Mouse (Mus musculus): Measurements from ENCODE around the gene Tnfrsf19. TPM values are rescaled to one million over a fixed set of nuclear protein-coding genes. Genes with fewer than 3 reads are reported as not detected.

Tnfrsf19 gene
- total RNA-seq, 1 experiment = 13.2 TPM

DNA sequence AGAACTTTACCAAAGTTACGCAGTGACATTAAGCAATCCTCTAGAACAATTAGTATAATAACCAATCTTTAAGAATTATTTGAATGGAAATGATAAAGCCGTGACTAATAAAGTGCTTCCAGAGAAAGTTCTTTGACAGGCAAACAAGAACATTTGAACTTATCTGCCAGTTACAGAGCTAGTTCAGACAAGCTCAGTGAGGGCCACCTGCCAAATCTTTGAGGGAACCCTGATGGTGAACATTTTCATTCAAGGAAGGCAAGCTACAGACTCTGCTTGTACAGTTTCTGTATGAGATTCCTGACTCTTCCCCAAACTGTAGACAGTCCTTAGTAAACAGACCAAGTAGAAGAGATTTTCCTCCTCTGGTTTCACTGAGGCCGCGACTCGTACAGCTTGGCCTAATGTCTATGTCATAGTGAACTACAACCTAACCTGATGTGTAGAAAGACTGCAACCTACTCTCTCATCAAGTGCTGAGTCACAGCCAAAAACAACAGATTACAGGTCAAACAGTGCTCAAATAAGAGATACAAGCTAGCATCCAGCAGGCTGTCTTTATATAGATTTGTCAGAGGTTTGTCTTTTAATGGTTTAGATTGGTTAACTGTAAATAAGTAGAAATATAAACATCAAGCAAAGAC, 65.9 kb downstream of the Tnfrsf19 start:
- in situ Hi-C loops (cut with MboI; ENCODE audit: low sequenced_read_pairs in 2 of 2, unreplicated experiment in 2 of 2) = no loop called here
- no peak for DNase-seq (ENCODE audit: low read depth, low spot score)

DNA sequence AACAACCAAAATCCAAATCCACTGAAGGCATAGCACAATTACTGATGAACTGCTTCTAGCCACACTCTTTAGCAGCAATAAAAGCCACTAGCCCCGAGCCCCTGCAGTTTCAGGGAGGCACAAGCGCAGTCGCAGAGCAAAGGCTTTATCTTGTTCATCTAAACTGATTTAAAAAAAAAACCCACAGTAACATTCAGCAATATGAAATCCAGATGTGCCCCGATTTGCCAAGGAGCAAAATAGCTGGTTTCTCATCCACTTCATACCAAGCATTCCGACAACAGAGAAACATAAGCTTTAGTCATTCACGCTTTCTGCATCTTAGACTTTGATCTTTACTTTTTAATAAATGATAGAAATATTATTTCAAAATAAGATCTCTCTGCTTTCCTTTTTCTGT, 68.2 kb downstream of the Tnfrsf19 start:
- in situ Hi-C loops (cut with MboI; ENCODE audit: low sequenced_read_pairs in 2 of 2, unreplicated experiment in 2 of 2) = no loop called here
- H3K27ac ChIP-seq (ENCODE audit: insufficient read depth, low read depth, low read length, poor library complexity, severe bottlenecking) = no peak overlapping the region
- no peak for DNase-seq (ENCODE audit: low read depth, low spot score)
- no peaks in the 10 kb centered on the region for H3K9me3 ChIP-seq (ENCODE audit: control insufficient read depth, insufficient read depth, low read depth, low read length)
- no peak overlapping the region for H3K9ac ChIP-seq (ENCODE audit: insufficient read depth, low read depth, low read length, poor library complexity, severe bottlenecking)
- H3K4me3 ChIP-seq (ENCODE audit: insufficient read depth in 1 of 2, low read depth in 1 of 2, low read length in 2 of 2, poor library complexity in 1 of 2, severe bottlenecking in 1 of 2) = no peak overlapping the region
- 0 out of 2 replicates have a peak, but pooled peaks cover 2% of the 10 kb centered on the region for H3K36me3 ChIP-seq (ENCODE audit: control insufficient read depth, insufficient read depth, low read length, poor library complexity, severe bottlenecking)
- H3K4me1 ChIP-seq (ENCODE audit: control insufficient read depth in 2 of 2, insufficient read depth in 2 of 2, low read length in 2 of 2, poor library complexity in 1 of 2) = peaks cover 9 to 10% of the 10 kb centered on the region in 2 experiments
- TF ChIP-seq HCFC1 (IDR thresholded peaks at IDR 0.05; ENCODE audit: borderline replicate concordance, insufficient read depth, low read length) (no peak), ZC3H11A (IDR thresholded peaks at IDR 0.05; ENCODE audit: borderline replicate concordance, low read depth, low read length) (no peak), CHD2 (IDR thresholded peaks at IDR 0.05; ENCODE audit: low read depth, low read length) (no peak), ZNF384 (IDR thresholded peaks at IDR 0.05; ENCODE audit: low read depth, low read length) (no peak), MAFK (IDR thresholded peaks at IDR 0.05; ENCODE audit: insufficient read depth, low read depth, low read length) (no peak)

More for the DNA sequence above, 65.9 kb downstream of the Tnfrsf19 start:
- no peak overlapping the region for H3K4me3 ChIP-seq (ENCODE audit: insufficient read depth in 1 of 2, low read depth in 1 of 2, low read length in 2 of 2, poor library complexity in 1 of 2, severe bottlenecking in 1 of 2)
- H3K4me1 ChIP-seq (ENCODE audit: control insufficient read depth in 2 of 2, insufficient read depth in 2 of 2, low read length in 2 of 2, poor library complexity in 1 of 2) = peaks cover 15 to 21% of the 10 kb centered on the region in 2 experiments
- no peaks in the 10 kb centered on the region for H3K36me3 ChIP-seq (ENCODE audit: control insufficient read depth, insufficient read depth, low read length, poor library complexity, severe bottlenecking)
- H3K9ac ChIP-seq (ENCODE audit: insufficient read depth, low read depth, low read length, poor library complexity, severe bottlenecking) = no peak overlapping the region
- TF ChIP-seq ZC3H11A (IDR thresholded peaks at IDR 0.05; ENCODE audit: borderline replicate concordance, low read depth, low read length) = no peak
- TF ChIP-seq CHD2 (IDR thresholded peaks at IDR 0.05; ENCODE audit: low read depth, low read length) = no peak
- TF ChIP-seq MAFK (IDR thresholded peaks at IDR 0.05; ENCODE audit: insufficient read depth, low read depth, low read length) = peak; percentile 29; the same call in 1 of the 2 replicates
- H3K27ac ChIP-seq (ENCODE audit: insufficient read depth, low read depth, low read length, poor library complexity, severe bottlenecking) = no peak overlapping the region
- H3K9me3 ChIP-seq (ENCODE audit: control insufficient read depth, insufficient read depth, low read depth, low read length) = no peaks in the 10 kb centered on the region

DNA sequence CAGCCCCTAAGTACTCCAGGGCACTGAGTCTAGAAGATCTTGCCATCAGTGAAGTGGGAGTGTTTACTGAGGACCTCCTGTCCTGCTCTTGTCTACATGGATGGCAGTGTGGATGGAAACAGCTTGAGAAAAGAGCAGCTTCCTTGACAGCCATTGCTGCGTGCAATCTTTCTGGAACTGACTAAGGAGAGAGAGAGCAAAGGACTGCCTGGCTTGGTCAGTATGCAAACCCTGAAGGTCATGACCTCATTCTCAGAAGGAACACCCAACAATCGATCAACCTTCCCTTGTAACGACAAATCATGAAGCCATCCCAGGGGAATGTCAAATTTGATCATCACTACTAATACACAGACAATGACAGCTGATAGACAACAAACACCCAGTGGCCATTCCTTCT, 70.1 kb downstream of the Tnfrsf19 start:
- no peak for TF ChIP-seq CHD2 (IDR thresholded peaks at IDR 0.05; ENCODE audit: low read depth, low read length)
- no peak for TF ChIP-seq MAFK (IDR thresholded peaks at IDR 0.05; ENCODE audit: insufficient read depth, low read depth, low read length)
- TF ChIP-seq HCFC1 (IDR thresholded peaks at IDR 0.05; ENCODE audit: borderline replicate concordance, insufficient read depth, low read length) = no peak
- TF ChIP-seq ZNF384 (IDR thresholded peaks at IDR 0.05; ENCODE audit: low read depth, low read length) = no peak
- no peak for TF ChIP-seq ZC3H11A (IDR thresholded peaks at IDR 0.05; ENCODE audit: borderline replicate concordance, low read depth, low read length)
- no peak overlapping the region for H3K4me3 ChIP-seq (ENCODE audit: insufficient read depth in 1 of 2, low read depth in 1 of 2, low read length in 2 of 2, poor library complexity in 1 of 2, severe bottlenecking in 1 of 2)
- in situ Hi-C loops (cut with MboI; ENCODE audit: low sequenced_read_pairs in 2 of 2, unreplicated experiment in 2 of 2) = no loop called here
- no peak for DNase-seq (ENCODE audit: low read depth, low spot score)
- H3K4me1 ChIP-seq (ENCODE audit: control insufficient read depth in 2 of 2, insufficient read depth in 2 of 2, low read length in 2 of 2, poor library complexity in 1 of 2) = peaks cover 3 to 6% of the 10 kb centered on the region in 2 experiments; a peak in 3 of 4 replicates
- H3K27ac ChIP-seq (ENCODE audit: insufficient read depth, low read depth, low read length, poor library complexity, severe bottlenecking) = no peak overlapping the region
- H3K36me3 ChIP-seq (ENCODE audit: control insufficient read depth, insufficient read depth, low read length, poor library complexity, severe bottlenecking) = 0 out of 2 replicates have a peak, but pooled peaks cover 2% of the 10 kb centered on the region
- H3K9ac ChIP-seq (ENCODE audit: insufficient read depth, low read depth, low read length, poor library complexity, severe bottlenecking) = no peak overlapping the region
- H3K9me3 ChIP-seq (ENCODE audit: control insufficient read depth, insufficient read depth, low read depth, low read length) = no peaks in the 10 kb centered on the region

DNA sequence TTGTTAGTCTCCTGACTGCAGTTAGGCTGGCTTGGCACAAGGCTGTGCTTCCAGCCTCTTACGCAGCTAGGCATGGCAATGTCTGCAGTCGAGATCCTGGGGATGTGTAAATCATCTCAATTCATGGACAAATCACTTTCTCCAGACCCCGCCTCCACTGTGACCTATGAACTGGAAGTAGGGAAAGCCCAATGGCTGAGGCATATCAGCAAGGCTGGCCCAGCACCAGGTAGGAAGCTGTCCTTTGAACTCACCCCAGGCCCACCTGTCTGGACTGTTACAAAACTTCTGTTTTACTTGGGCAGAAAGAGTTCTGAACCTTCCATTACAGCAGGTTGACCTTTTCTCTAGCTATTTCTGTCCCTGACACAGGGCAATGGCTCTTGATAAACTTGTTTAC, 70.6 kb downstream of the Tnfrsf19 start:
- Histone ChIP-seq H3K27ac (ENCODE audit: insufficient read depth, low read depth, low read length, poor library complexity, severe bottlenecking) (no peak overlapping the region), H3K36me3 (ENCODE audit: control insufficient read depth, insufficient read depth, low read length, poor library complexity, severe bottlenecking) (0 out of 2 replicates have a peak, but pooled peaks cover 2% of the 10 kb centered on the region), H3K4me1 (ENCODE audit: control insufficient read depth in 2 of 2, insufficient read depth in 2 of 2, low read length in 2 of 2, poor library complexity in 1 of 2) (peaks cover 3 to 6% of the 10 kb centered on the region in 2 experiments; a peak in 3 of 4 replicates), H3K9me3 (ENCODE audit: control insufficient read depth, insufficient read depth, low read depth, low read length) (no peaks in the 10 kb centered on the region), H3K4me3 (ENCODE audit: insufficient read depth in 1 of 2, low read depth in 1 of 2, low read length in 2 of 2, poor library complexity in 1 of 2, severe bottlenecking in 1 of 2) (no peak overlapping the region), H3K9ac (ENCODE audit: insufficient read depth, low read depth, low read length, poor library complexity, severe bottlenecking) (no peak overlapping the region)
- no peak for DNase-seq (ENCODE audit: low read depth, low spot score)
- no peak for TF ChIP-seq ZNF384 (IDR thresholded peaks at IDR 0.05; ENCODE audit: low read depth, low read length)
- TF ChIP-seq ZC3H11A (IDR thresholded peaks at IDR 0.05; ENCODE audit: borderline replicate concordance, low read depth, low read length) = no peak
- no peak for TF ChIP-seq HCFC1 (IDR thresholded peaks at IDR 0.05; ENCODE audit: borderline replicate concordance, insufficient read depth, low read length)
- no peak for TF ChIP-seq MAFK (IDR thresholded peaks at IDR 0.05; ENCODE audit: insufficient read depth, low read depth, low read length)
- no peak for TF ChIP-seq CHD2 (IDR thresholded peaks at IDR 0.05; ENCODE audit: low read depth, low read length)
- in situ Hi-C loops (cut with MboI; ENCODE audit: low sequenced_read_pairs in 2 of 2, unreplicated experiment in 2 of 2) = no loop called here

Measured in ES-E14 (cell line).